Mouse (Mus musculus) neural tube, embryonic 15.5 days (tissue): ENCODE results near the gene Lrrn1. TPM values are rescaled to one million over a fixed set of nuclear protein-coding genes. Genes with fewer than 3 reads are reported as not detected.

Experiments
- ATAC-seq: fragments of 200-750 bp; cut with Nextera tagmentation; 2 replicates; pipeline ENCODE4 v1.8.0; 2017; ENCODE audit warnings: mild to moderate bottlenecking, moderate TSS enrichment, moderate library complexity; ENCODE audit not compliant: low FRiP score
- H3K27ac ChIP-seq: fragments of 300-500 bp; sonication (generic); replicated peaks from 2 replicates; pipeline ENCODE4 v1.5.1; 2015; ENCODE audit warnings: mild to moderate bottlenecking, inconsistent platforms
- H3K27me3 ChIP-seq: fragments of 300-500 bp; sonication (generic); replicated peaks from 2 replicates; pipeline ENCODE4 v1.6.1; 2015; ENCODE audit warnings: inconsistent platforms
- H3K36me3 ChIP-seq: fragments of 300-500 bp; sonication (generic); 2 replicates; pipeline ENCODE4 v1.6.1; 2015; ENCODE audit warnings: inconsistent platforms
- H3K4me1 ChIP-seq: fragments of 300-500 bp; sonication (generic); 2 replicates; pipeline ENCODE4 v1.6.1; 2015; ENCODE audit warnings: inconsistent platforms
- H3K4me2 ChIP-seq: fragments of 300-500 bp; sonication (generic); 2 replicates; pipeline ENCODE4 v1.6.1; 2015; ENCODE audit warnings: inconsistent platforms, mild to moderate bottlenecking, moderate library complexity
- H3K4me3 ChIP-seq: fragments of 300-500 bp; sonication (generic); replicated peaks from 2 replicates; pipeline ENCODE4 v1.5.1; 2015; ENCODE audit warnings: mild to moderate bottlenecking, inconsistent platforms
- H3K9ac ChIP-seq: fragments of 300-500 bp; sonication (generic); replicated peaks from 2 replicates; pipeline ENCODE4 v1.6.1; 2015; ENCODE audit warnings: mild to moderate bottlenecking, inconsistent platforms
- H3K9me3 ChIP-seq: fragments of 300-500 bp; sonication (generic); replicated peaks from 2 replicates; pipeline ENCODE4 v1.6.1; 2016; ENCODE audit warnings: inconsistent platforms
- WGBS: fragments of 180-500 bp; shearing (Covaris S2); methylation state at CpG from one replicate; pipeline ENCODE4 v1.1.7; 2015; ENCODE audit warnings: mixed read lengths; 5-methylcytosine and 5-hydroxymethylcytosine counted together
- polyA plus RNA-seq: library from polyadenylated mRNA; unstranded; fragments of >200 nt; fragmentation: Nextera tagmentation; extraction: Ambion mirVana; gene quantifications from 2 replicates; pipeline ENCODE4 v1.2.1, GENCODE M21; 2015

The Lrrn1 gene
- polyA plus RNA-seq, 1 experiment from 2014 or later: 63.4 TPM

- H3K4me3 ChIP-seq: no peak overlapping the region
- ATAC-seq: no peak
- no peaks in the 10 kb centered on the region for H3K27me3 ChIP-seq
- no peak overlapping the region for H3K27ac ChIP-seq
- no peaks in the 10 kb centered on the region for H3K9me3 ChIP-seq
- H3K36me3 ChIP-seq: no peaks in the 10 kb centered on the region
- H3K9ac ChIP-seq: no peak overlapping the region
- H3K4me1 ChIP-seq: no peaks in the 10 kb centered on the region
- no peak overlapping the region for H3K4me2 ChIP-seq
Observed at GRCm38 (mm10) chr6:107605151-107605550, 75.6 kb downstream of the Lrrn1 start.

- H3K36me3 ChIP-seq: no peaks in the 10 kb centered on the region
- WGBS: 67% methylated on average over 1 of the region's 1 CpGs
- H3K9ac ChIP-seq: no peak overlapping the region
- H3K4me1 ChIP-seq: no peaks in the 10 kb centered on the region
- no peaks in the 10 kb centered on the region for H3K9me3 ChIP-seq
- no peak overlapping the region for H3K4me2 ChIP-seq
- no peak overlapping the region for H3K27ac ChIP-seq
- no peaks in the 10 kb centered on the region for H3K27me3 ChIP-seq
- no peak overlapping the region for H3K4me3 ChIP-seq
- ATAC-seq: no peak
Observed at GRCm38 (mm10) chr6:107614288-107614687, 84.7 kb downstream of the Lrrn1 start.
